Mouse (Mus musculus): ENCODE measurements around the gene Vmn1r35.
A peak's percentile ranks its signal among the peaks of the same experiment; 100 is the strongest.
"Not testable (repeated sequence)": the region's sequence is repeated elsewhere in the genome, so short reads cannot be mapped to it uniquely, and the experiment has no call there.

Vmn1r35 gene

GRCm38 (mm10) chr6:66685806-66686205 lies at the start of gene Vmn1r35:
TSS of gene Vmn1r35 (minus strand) at chr6:66685906.
- no peak for DNase-seq (ENCODE audit: extremely low read depth, low read depth)

- DNase-seq (ENCODE audit: extremely low read depth, low read depth), result not testable (repeated sequence)
Observed at GRCm38 (mm10) chr6:66729082-66729481, 43.4 kb upstream of the Vmn1r35 start, which contains the start of gene Vmn1r37. TSS of gene Vmn1r37 (plus strand) at chr6:66729382.

GRCm38 (mm10) chr6:66719068-66719467 lies 33.4 kb upstream of the Vmn1r35 start, which contains the start of gene Vmn1r36:
TSS of gene Vmn1r36 (minus strand) at chr6:66719168.
- DNase-seq (ENCODE audit: extremely low read depth, low read depth), result not testable (repeated sequence)

DNA sequence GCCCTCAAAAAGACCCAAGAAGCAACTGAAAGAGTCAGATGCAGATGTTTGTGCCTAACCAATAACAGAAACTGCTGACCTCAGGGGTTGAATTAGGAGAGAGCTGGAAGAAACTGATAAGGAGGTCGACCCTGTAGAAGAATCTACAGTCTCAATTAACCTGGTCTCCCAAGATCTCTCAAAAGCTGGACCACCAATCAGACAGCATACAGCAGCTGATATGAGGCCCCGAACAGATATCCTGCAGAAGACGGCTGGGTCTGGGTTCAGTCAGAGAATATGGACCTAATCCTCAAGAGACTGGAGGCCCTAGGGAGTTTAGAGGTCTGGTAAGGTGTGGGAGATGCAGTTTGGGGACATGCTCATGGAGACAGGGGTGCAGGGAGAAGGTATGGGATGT lies 28.1 kb upstream of the Vmn1r35 start:
- peak; percentile 18 for DNase-seq (ENCODE audit: extremely low read depth, low read depth)

GRCm38 (mm10) chr6:66708901-66709300 lies 23.2 kb upstream of the Vmn1r35 start:
- no peak for DNase-seq (ENCODE audit: extremely low read depth, low read depth)

DNA sequence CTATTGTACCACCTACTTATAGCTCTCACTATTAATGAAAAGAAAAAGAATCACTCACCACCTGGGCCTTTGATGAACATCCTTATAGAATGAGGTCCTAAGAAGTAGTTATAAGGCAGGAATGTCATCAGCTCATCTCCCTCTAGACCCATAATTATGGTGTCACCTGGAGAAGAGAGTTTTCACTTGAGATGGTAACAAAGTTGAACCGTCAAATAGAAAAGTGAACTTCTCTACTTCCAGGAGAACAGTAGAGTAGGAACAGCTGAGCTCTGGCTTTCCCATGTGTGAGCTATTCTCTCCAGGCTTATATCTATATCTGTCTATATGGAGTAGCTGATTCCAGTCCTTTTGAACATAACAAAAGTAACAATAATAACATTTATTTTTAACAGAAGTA lies 41.9 kb downstream of the Vmn1r35 start, which contains the start of gene Vmn1r34:
TSS of gene Vmn1r34 (minus strand) at position 101 of the 400 bp plus-strand sequence.
- DNase-seq (ENCODE audit: extremely low read depth, low read depth), result no peak

Data from MEL-GATA-1-ER (cell line).